ENCODE assay signal across 22 mouse cellular contexts in the genomic region with DNA sequence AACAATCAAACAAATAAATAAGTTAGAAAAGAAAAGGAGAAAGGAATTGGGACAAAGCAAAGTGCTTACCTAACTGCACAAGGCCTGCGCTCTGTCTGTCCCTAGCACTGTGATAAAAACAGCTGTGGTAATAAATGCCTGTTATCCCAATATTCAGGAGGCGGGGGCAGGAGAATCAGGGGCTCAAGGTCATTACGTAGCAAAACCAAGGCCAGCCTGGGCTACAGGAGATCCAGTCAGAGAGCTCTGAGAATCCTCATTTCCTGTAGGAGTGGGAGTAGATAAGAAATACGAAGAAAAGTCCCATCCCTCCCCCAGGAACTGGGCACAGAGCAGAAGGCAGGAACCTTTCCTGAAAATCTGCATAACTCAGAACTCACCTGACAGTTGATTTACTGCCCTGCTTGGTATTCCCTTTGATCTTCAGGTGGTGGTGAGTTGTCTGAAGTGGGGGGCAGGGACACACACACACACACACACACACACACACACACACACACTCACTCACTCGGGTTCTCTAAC. TPM values are rescaled to one million over a fixed set of nuclear protein-coding genes. Genes with fewer than 3 reads are reported as not detected.
A peak's percentile ranks its signal among the peaks of the same experiment; 100 is the strongest.
DNase-seq lines count a peak whose midpoint lies in the region; ATAC-seq and TF ChIP-seq lines count a peak whose summit lies in the region.
"Had no signal": no experiment of that assay in that cellular context is flagged by ENCODE, and none has a peak within 500 bp of the region (broad histone marks: within the 10 kb centered on the region; RNA-seq: fewer than 3 reads in every experiment).

No protein-coding gene starts in this region.

- no peak overlapping the region for H3K4me2 ChIP-seq in intestine, embryonic 14.5 days (ENCODE audit: low read length)
- H3K4me2 ChIP-seq in intestine, postnatal 0 days (replicated peaks; ENCODE audit: low read depth), result no peak overlapping the region
- H3K4me2 ChIP-seq: hindbrain, embryonic 15.5 days had no signal

- no peak for TF ChIP-seq EP300 in MEL (IDR thresholded peaks at IDR 0.05; ENCODE audit: low read depth in 1 of 2, low read length in 2 of 2)

- H3K4me1 ChIP-seq in intestine, embryonic 14.5 days (replicated peaks; ENCODE audit: control insufficient read depth, insufficient read depth, low read length), result no peaks in the 10 kb centered on the region; the same call in 1 of the 2 replicates
- H3K4me1 ChIP-seq in intestine, postnatal 0 days (replicated peaks; ENCODE audit: control insufficient read depth, insufficient read depth, low read length), result no peaks in the 10 kb centered on the region
- peaks cover 2 to 7% of the 10 kb centered on the region in 2 experiments; a peak in 3 of 4 replicates for H3K4me1 ChIP-seq in MEL (ENCODE audit: control insufficient read depth in 1 of 2, insufficient read depth in 2 of 2, low read length in 2 of 2)
- peaks cover 26% of the 10 kb centered on the region for H3K4me1 ChIP-seq in limb, embryonic 10.5 days
- H3K4me1 ChIP-seq: hindbrain, embryonic 15.5 days had no signal

- H3K36me3 ChIP-seq in intestine, embryonic 14.5 days (ENCODE audit: control insufficient read depth, insufficient read depth, low read length), result no peaks in the 10 kb centered on the region
- H3K36me3 ChIP-seq in intestine, postnatal 0 days (ENCODE audit: control insufficient read depth, insufficient read depth), result no peaks in the 10 kb centered on the region
- H3K36me3 ChIP-seq in MEL (ENCODE audit: control insufficient read depth in 1 of 2, insufficient read depth in 2 of 2, low read length in 2 of 2), result peaks cover 0 to 5% of the 10 kb centered on the region in 2 experiments; a peak in 2 of 4 replicates
- H3K36me3 ChIP-seq in limb, embryonic 10.5 days, result no peaks in the 10 kb centered on the region
- H3K36me3 ChIP-seq: hindbrain, embryonic 15.5 days had no signal

- no peak overlapping the region for H3K9ac ChIP-seq in intestine, embryonic 14.5 days (ENCODE audit: low read length)
- no peak overlapping the region for H3K9ac ChIP-seq in intestine, postnatal 0 days (ENCODE audit: low read depth, low read length)
- peak overlapping the region; percentile 63 for H3K9ac ChIP-seq in MEL (ENCODE audit: control insufficient read depth, low read depth, low read length, poor library complexity, severe bottlenecking)
- H3K9ac ChIP-seq: hindbrain, embryonic 15.5 days; liver, postnatal 0 days had no signal

- no peak for TF ChIP-seq POLR2A in MEL (IDR thresholded peaks at IDR 0.05; ENCODE audit: control insufficient read depth in 1 of 2, insufficient read depth in 1 of 2, low read depth in 1 of 2, low read length in 2 of 2, poor library complexity in 1 of 2)

- no peak overlapping the region for H3K27ac ChIP-seq in intestine, embryonic 14.5 days (ENCODE audit: low read depth)
- no peak overlapping the region for H3K27ac ChIP-seq in intestine, postnatal 0 days (ENCODE audit: low read depth, low read length)
- H3K27ac ChIP-seq in MEL (ENCODE audit: control insufficient read depth, low read depth, low read length), result peak overlapping the region; percentile 21
- H3K27ac ChIP-seq in limb, embryonic 10.5 days, result peak overlapping the region; percentile 56; the same call in 1 of the 2 replicates
- H3K27ac ChIP-seq: heart, adult 2 months; hindbrain, embryonic 15.5 days; layer of hippocampus, adult 2 months had no signal

- H3K4me3 ChIP-seq in intestine, embryonic 14.5 days (ENCODE audit: low read depth, low read length), result no peak overlapping the region
- H3K4me3 ChIP-seq in intestine, postnatal 0 days (ENCODE audit: low read depth, low read length), result no peak overlapping the region
- H3K4me3 ChIP-seq in MEL (ENCODE audit: control insufficient read depth in 1 of 2, insufficient read depth in 1 of 2, low read depth in 2 of 2, low read length in 2 of 2), result peak overlapping the region; percentile 52 to 74
- no peak overlapping the region for H3K4me3 ChIP-seq in limb, embryonic 10.5 days
- H3K4me3 ChIP-seq: heart, adult 2 months; hindbrain, embryonic 15.5 days; layer of hippocampus, adult 2 months; megakaryocyte, embryonic 14.5 days had no signal

- no peaks in the 10 kb centered on the region for H3K9me3 ChIP-seq in intestine, embryonic 14.5 days (ENCODE audit: control insufficient read depth, low read length)
- no peaks in the 10 kb centered on the region for H3K9me3 ChIP-seq in intestine, postnatal 0 days (ENCODE audit: control insufficient read depth)
- no peaks in the 10 kb centered on the region for H3K9me3 ChIP-seq in MEL (replicated peaks; ENCODE audit: insufficient read depth, low read length)
- H3K9me3 ChIP-seq in limb, embryonic 10.5 days (replicated peaks), result no peaks in the 10 kb centered on the region
- H3K9me3 ChIP-seq: hindbrain, embryonic 15.5 days had no signal

- no peak for DNase-seq in intestine, embryonic 14.5 days (ENCODE audit: low spot score)
- DNase-seq in ovary, postnatal 36 days (ENCODE audit: low spot score), result peak; percentile 30
- DNase-seq in ovary, postnatal 14 days (ENCODE audit: low spot score), result no peak
- DNase-seq in MEL (ENCODE audit: low read depth, low spot score) (no peak), adipocyte (ENCODE audit: low spot score) (no peak)
- peak; percentile 40 for DNase-seq in limb, embryonic 10.5 days (ENCODE audit: low spot score)
- no peak for DNase-seq in right cerebral cortex, postnatal 25 days
- DNase-seq: adrenal gland, postnatal 14 days; cerebellum, adult 11-12 months; cerebellum, postnatal 14 days; gastrocnemius, postnatal 25 days; heart, adult 2 months; heart, postnatal 36 days; kidney, adult 2 months; liver, postnatal 0 days; lung, postnatal 10 days; right cerebral cortex, adult 18-20 months; thymus, adult 18-20 months had no signal

- H3K27me3 ChIP-seq in intestine, embryonic 14.5 days (replicated peaks; ENCODE audit: control insufficient read depth, insufficient read depth, low read length), result no peaks in the 10 kb centered on the region
- no peaks in the 10 kb centered on the region; the same call in 1 of the 2 replicates for H3K27me3 ChIP-seq in intestine, postnatal 0 days (replicated peaks; ENCODE audit: control insufficient read depth, insufficient read depth, low read length)
- no peaks in the 10 kb centered on the region for H3K27me3 ChIP-seq in MEL (ENCODE audit: control insufficient read depth in 1 of 2, insufficient read depth in 2 of 2, low read length in 2 of 2)
- no peaks in the 10 kb centered on the region for H3K27me3 ChIP-seq in limb, embryonic 10.5 days (ENCODE audit: low read depth, poor library complexity, severe bottlenecking)
- H3K27me3 ChIP-seq: hindbrain, embryonic 15.5 days had no signal

- WGBS in intestine, embryonic 14.5 days, result 48% methylated on average over 5 of the region's 5 CpGs
- 37% methylated on average over 5 of the region's 5 CpGs for WGBS in intestine, postnatal 0 days
- 46% methylated on average over 5 of the region's 5 CpGs for WGBS in limb, embryonic 10.5 days

- no peak for TF ChIP-seq RAD21 in MEL (IDR thresholded peaks at IDR 0.05; ENCODE audit: low read depth, low read length)

- peaks cover 2% of the 10 kb centered on the region; the same call in 1 of the 2 replicates for H3K79me2 ChIP-seq in MEL (ENCODE audit: control insufficient read depth, insufficient read depth, low read length, poor library complexity)

- ATAC-seq in intestine, embryonic 14.5 days (replicated peaks; ENCODE audit: low FRiP score, low TSS enrichment, low read depth), result peak; percentile 47
- ATAC-seq in intestine, postnatal 0 days, result no peak
- ATAC-seq: liver, postnatal 0 days had no signal

- TF ChIP-seq CTCF in intestine, postnatal 0 days (IDR thresholded peaks at IDR 0.05; ENCODE audit: low read depth), result no peak
- no peak for TF ChIP-seq CTCF in MEL (IDR thresholded peaks at IDR 0.05 in 2 of 3, conservative IDR thresholded peaks at IDR 0.05 in 1 of 3; ENCODE audit: control insufficient read depth in 1 of 3, insufficient read depth in 1 of 3, low read depth in 2 of 3, low read length in 3 of 3, poor library complexity in 1 of 3, severe bottlenecking in 1 of 3)

RNA-seq across cellular contexts. Expression of a gene that starts 11.1 kb away (rescaled TPM):
- 1,031 and 1,178 TPM in 2 replicates for polyA plus RNA-seq in intestine, embryonic 14.5 days (2014; fragmentation: Nextera tagmentation; extraction: Ambion mirVana)
- polyA plus RNA-seq in intestine, postnatal 0 days (2015; fragmentation: Nextera tagmentation; extraction: Ambion mirVana), result 2,037 and 2,087 TPM in 2 replicates
- total RNA-seq in MEL (2012; rRNA removed), result 725 and 749 TPM in 2 replicates
- polyA plus RNA-seq in MEL (2012; ENCODE audit: insufficient read depth in 1 of 2, insufficient read length in 2 of 2, low read depth in 1 of 2, low replicate concordance in 2 of 2, missing spikeins in 1 of 2), result 1,000 to 10,000 TPM in 1 of 2 experiments, 100 to 1,000 TPM in 1; 328 to 1,215 TPM
- 718 and 743 TPM in 2 replicates for polyA plus RNA-seq in limb, embryonic 10.5 days (2016; fragmentation: Nextera tagmentation; extraction: Ambion mirVana)

RNA-seq across cellular contexts. Expression of a gene that starts 18.9 kb away (rescaled TPM):
- 59.8 and 65.9 TPM in 2 replicates for polyA plus RNA-seq in intestine, embryonic 14.5 days (2014; fragmentation: Nextera tagmentation; extraction: Ambion mirVana)
- polyA plus RNA-seq in intestine, postnatal 0 days (2015; fragmentation: Nextera tagmentation; extraction: Ambion mirVana), result 49.8 and 51.9 TPM in 2 replicates
- 50.8 and 63.2 TPM in 2 replicates for total RNA-seq in MEL (2012; rRNA removed)
- polyA plus RNA-seq in MEL (2012; ENCODE audit: insufficient read depth in 1 of 2, insufficient read length in 2 of 2, low read depth in 1 of 2, low replicate concordance in 2 of 2, missing spikeins in 1 of 2), result 10 to 100 TPM in 1 of 2 experiments, not detected in 1; 59.2 TPM
- polyA plus RNA-seq in limb, embryonic 10.5 days (2016; fragmentation: Nextera tagmentation; extraction: Ambion mirVana), result 55.0 and 60.0 TPM in 2 replicates

RNA-seq across cellular contexts. Expression of a gene that starts 18.9 kb away (rescaled TPM):
- 33.7 and 40.2 TPM in 2 replicates for polyA plus RNA-seq in intestine, embryonic 14.5 days (2014; fragmentation: Nextera tagmentation; extraction: Ambion mirVana)
- 12.9 and 15.2 TPM in 2 replicates for polyA plus RNA-seq in intestine, postnatal 0 days (2015; fragmentation: Nextera tagmentation; extraction: Ambion mirVana)
- total RNA-seq in MEL (2012; rRNA removed), result 6.3 and 6.5 TPM in 2 replicates
- 10 to 100 TPM in 1 of 2 experiments, not detected in 1; 32.2 TPM for polyA plus RNA-seq in MEL (2012; ENCODE audit: insufficient read depth in 1 of 2, insufficient read length in 2 of 2, low read depth in 1 of 2, low replicate concordance in 2 of 2, missing spikeins in 1 of 2)
- 33.3 and 34.1 TPM in 2 replicates for polyA plus RNA-seq in limb, embryonic 10.5 days (2016; fragmentation: Nextera tagmentation; extraction: Ambion mirVana)

RNA-seq across cellular contexts. Expression of a gene that starts 32.9 kb away (rescaled TPM):
- polyA plus RNA-seq in intestine, embryonic 14.5 days (2014; fragmentation: Nextera tagmentation; extraction: Ambion mirVana), result 226 and 231 TPM in 2 replicates
- polyA plus RNA-seq in intestine, postnatal 0 days (2015; fragmentation: Nextera tagmentation; extraction: Ambion mirVana), result 105 and 117 TPM in 2 replicates
- 80.0 and 98.0 TPM in 2 replicates for total RNA-seq in MEL (2012; rRNA removed)
- polyA plus RNA-seq in MEL (2012; ENCODE audit: insufficient read depth in 1 of 2, insufficient read length in 2 of 2, low read depth in 1 of 2, low replicate concordance in 2 of 2, missing spikeins in 1 of 2), result 100 to 1,000 TPM in 1 of 2 experiments, not detected in 1; 170 TPM
- polyA plus RNA-seq in limb, embryonic 10.5 days (2016; fragmentation: Nextera tagmentation; extraction: Ambion mirVana), result 444 and 468 TPM in 2 replicates

RNA-seq across cellular contexts. Expression of a gene that starts 59.1 kb away (rescaled TPM):
- 1,564 and 1,605 TPM in 2 replicates for polyA plus RNA-seq in intestine, embryonic 14.5 days (2014; fragmentation: Nextera tagmentation; extraction: Ambion mirVana)
- 510 and 539 TPM in 2 replicates for polyA plus RNA-seq in intestine, postnatal 0 days (2015; fragmentation: Nextera tagmentation; extraction: Ambion mirVana)
- total RNA-seq in MEL (2012; rRNA removed), result 714 and 736 TPM in 2 replicates
- polyA plus RNA-seq in MEL (2012; ENCODE audit: insufficient read depth in 1 of 2, insufficient read length in 2 of 2, low read depth in 1 of 2, low replicate concordance in 2 of 2, missing spikeins in 1 of 2), result 100 to 1,000 TPM; 561 to 740 TPM
- 1,816 and 1,865 TPM in 2 replicates for polyA plus RNA-seq in limb, embryonic 10.5 days (2016; fragmentation: Nextera tagmentation; extraction: Ambion mirVana)

Comparison
In these comparisons a context has a peak if more than half of its experiments do, and no peak if none do; other contexts are left out.
1. DNase-seq: peak in ovary, postnatal 36 days (single experiment) and limb, embryonic 10.5 days (single experiment); none in intestine, embryonic 14.5 days (single experiment), ovary, postnatal 14 days (single experiment), MEL (single experiment), right cerebral cortex, postnatal 25 days (single experiment) and adipocyte (single experiment).
2. H3K27ac ChIP-seq: peak in MEL (single experiment) and limb, embryonic 10.5 days (single experiment); none in intestine, embryonic 14.5 days (single experiment) and intestine, postnatal 0 days (single experiment).
3. H3K4me3 ChIP-seq: peak in MEL (2 of 2); none in intestine, embryonic 14.5 days (single experiment), intestine, postnatal 0 days (single experiment) and limb, embryonic 10.5 days (single experiment).